Mouse (Mus musculus) testis, postnatal 10 days (tissue): Measurements from ENCODE around the gene Gpa33.

Source experiments
- DNase-seq: peaks from one replicate; pipeline ENCODE4 v3.0.0; 2021; ENCODE audit warnings: low spot score

The Gpa33 gene

DNA sequence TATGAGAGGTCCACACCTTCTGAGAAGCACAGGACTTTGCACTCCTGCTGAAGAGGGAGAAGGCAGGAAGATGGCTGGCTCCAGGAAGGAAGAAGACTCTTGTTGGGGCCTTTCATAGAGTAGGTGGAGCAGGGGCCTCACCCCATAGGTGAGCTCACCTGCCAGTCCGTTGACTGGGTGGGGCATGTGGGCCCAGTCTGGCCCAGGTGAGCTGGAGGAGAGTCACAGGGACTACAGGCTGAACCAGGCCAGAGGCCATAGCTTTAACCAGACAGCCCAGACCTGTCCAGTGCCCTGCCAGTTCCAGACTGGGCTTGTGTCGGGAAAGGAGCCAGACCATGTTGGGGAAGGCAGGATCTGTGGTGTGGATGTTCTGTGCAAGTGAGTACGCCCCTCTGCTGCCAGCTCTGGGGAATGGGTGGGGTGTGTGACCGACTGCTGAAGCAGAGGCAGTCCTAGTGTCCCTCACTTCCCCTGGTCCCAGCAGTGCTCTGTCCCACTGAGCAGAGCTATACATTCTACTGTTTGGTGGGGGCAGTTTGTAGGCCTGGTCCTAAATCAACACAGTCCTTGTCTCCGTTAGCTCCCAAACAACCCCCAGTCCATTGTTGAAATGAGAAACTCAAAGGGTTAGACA is at the start of gene Gpa33:
TSS of gene Gpa33 (plus strand) at position 15 of the 637 bp plus-strand sequence.
- DNase-seq = no peak

DNA sequence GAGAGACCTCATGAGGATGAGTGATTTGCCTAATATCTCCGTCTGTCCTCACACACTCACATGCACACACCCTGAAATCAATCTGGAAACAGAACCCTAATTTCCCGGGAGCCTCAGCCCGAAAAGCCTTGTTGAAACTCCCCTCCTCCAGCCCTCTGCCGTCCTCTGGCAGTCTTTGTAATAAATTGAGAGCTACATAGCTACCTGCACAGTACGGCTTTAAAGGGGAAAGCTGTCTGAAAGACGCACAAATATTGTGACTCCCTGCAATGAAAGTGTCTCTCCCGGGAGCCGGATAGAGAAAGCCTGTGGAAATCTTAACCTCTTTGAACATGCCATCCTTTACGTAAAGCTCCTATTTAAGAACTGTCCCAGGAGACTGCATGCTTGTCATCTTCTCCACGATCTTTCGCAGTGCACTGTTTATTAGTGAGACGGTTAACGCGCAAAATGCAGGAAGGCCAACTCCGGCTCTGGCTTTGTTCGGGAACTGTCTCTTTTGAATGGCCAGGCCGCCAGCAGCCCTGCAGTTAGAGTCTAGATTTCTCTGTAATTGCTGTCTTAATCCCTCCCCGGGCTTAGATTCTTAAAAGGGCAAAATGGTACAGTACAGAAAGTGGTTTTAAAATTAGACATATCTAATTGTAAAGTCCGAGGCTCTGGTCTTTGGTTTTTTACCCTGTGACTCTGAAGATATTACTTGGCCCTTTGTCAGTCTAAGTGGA is 41.4 kb upstream of the Gpa33 start:
- no peak for DNase-seq

DNA sequence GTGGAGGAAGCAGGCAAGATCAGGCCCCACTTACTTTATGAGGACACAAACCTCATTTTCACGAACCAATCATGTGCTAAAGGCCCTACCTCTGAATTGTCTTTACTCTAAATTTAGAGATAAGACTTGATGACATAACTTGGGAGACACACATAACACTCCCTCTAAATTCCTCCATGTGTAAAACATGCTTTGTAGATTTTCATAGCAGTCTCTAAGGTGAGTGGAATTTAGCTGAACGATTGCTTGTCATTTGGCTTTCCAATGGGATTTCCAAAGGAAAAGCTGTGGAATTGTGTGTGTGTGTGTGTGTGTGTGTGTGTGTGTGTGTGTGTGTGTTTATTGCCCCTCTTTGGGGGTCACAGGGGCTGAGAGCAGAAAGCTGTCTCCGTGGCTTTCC is 40.7 kb upstream of the Gpa33 start:
- DNase-seq = no peak

DNA sequence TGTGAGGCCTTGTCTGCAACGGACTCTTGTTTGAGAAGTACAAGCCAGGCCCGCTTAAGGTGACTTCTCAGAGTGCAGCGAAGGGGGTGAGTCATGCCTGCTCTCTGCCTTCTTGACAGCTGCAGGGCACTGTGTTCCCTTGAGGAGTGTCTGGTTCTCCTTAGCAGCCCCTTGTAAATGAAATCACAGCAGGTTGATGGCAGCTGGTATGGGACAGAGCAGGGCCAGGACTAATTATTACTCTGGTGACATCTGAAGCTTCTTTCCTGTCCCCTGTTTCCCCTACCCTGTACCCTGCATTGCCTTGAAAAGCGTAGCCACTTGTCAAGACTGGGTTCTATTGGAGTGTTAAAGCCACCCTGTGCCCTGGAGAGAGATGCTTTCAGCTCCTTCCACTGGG is 40.3 kb upstream of the Gpa33 start:
- DNase-seq = no peak

DNA sequence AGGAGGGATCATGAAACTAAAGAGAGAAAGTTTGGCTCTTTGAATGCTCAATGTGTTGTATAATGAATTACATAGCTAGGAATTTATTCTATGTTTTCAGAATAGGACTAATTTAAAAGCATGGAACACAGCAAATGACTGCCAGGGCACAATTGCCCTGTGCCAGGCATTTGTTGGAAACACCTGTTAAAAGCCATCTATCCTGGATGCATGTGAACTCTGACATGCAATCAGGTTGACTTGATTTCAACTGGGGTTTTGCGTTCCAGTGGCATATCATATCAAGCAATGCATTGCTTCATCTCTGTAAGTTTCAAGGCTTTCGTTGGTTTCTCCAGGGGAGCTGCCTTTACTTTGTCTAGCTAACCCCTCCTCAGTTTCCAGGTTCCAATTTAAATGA is 39.7 kb upstream of the Gpa33 start:
- no peak for DNase-seq

DNA sequence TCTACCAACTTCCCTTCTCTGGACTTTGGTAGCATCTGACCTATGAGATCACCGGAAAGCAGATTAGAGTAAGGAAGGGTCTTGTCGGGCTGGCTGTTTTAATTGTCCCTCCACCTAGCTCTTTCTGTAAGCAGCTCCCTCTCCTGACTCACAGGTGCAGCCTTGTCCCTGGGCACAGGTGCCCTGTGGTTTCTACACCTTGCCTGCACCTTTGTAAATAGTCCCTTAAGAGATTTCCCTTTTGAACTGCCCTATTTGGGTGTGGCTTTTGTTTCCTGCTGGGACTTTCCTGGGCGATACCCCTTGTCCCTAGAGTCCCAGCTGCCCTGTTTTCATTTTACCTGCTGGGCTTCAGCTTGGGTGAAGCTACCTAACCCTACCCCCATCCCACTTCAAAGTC is 35.6 kb upstream of the Gpa33 start:
- no peak for DNase-seq

DNA sequence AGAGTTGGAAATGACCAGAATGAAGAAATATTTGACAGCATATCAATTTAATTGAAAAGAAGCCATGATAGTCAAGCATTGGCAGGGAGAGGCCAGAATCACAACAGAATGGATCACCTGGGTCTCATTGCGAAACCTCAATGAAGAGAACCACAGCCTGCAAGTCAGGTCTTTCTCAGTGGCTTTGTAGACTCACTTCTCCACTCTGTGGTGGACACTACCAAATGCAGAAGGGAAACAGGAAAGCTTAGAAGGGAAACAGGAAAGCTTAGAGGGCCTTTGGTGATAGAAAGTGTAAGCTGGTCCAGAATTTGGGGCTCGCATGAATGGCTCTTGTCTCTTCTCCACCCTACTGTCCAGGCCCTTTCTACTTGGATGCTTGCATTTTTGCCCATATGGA is 31.9 kb upstream of the Gpa33 start:
- DNase-seq = no peak

DNA sequence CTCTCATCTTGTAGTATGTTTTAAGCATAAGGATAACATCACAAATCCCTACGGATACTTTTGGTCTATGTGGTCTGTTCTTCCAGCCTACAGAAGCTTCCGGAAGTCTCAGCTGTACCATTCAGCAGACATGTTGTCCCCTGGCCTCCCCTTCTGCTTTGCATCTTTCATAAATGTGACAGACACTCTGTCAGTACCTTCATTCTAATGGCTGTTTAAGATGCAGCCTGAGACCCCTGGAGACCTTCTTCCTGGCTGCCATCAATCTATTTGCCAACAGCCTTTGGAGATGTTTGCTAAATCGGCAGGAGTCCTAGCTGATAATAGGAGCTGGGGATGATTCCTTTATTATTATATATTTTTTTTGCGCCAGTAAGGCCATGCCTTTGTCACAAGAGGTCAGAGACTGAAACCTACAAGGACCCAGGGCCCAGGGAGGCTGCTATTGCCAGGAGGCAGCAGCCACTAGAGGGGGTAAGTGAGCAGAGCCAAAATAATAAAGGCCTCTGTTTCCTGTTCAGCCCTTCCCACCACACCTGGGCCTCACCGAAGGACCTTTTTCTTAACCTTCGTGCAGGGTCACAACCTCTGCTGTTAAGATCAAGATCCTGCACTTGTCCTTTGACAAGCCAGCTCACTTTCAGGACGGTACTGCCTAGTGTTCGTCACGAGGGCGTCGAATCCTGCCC is 27.0 kb upstream of the Gpa33 start:
- peak; percentile 68 for DNase-seq

DNA sequence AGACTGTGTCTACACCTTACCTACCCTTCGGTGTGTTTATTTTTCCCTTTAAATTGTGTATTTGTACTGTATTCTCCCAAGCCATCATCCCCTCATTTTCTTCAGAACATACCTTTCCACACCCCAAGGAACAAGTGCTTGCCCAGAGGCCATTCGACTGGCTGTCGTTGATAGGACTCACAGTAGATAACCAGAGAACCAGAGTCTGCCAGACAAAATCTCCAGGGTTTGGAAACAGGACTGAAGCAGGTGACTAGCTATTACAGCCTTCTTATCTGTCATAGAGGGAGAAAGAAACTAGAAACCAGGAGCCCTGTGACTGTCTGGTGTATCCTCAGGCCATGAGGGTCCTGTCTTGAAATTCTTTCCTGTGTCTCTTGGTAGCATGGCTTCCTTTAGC is 25.2 kb upstream of the Gpa33 start:
- DNase-seq = no peak

DNA sequence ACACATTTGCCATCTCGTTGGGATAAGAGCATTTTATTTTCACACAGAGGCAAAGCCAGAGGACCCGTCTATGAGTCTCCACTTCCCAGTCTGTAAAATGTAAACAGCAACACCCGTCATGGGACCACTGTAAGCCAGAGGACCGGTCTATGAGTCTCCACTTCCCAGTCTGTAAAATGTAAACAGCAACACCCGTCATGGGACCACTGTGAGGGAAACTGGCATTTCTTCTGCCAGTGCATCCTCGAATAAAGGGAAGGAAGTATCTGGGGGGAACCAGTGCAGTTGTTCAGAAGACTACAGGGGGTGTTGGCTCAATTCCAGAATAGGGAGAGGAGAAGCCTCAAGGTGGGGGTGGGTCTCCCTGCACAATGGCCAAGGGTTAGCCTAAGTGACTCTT is 24.6 kb upstream of the Gpa33 start:
- DNase-seq = no peak

DNA sequence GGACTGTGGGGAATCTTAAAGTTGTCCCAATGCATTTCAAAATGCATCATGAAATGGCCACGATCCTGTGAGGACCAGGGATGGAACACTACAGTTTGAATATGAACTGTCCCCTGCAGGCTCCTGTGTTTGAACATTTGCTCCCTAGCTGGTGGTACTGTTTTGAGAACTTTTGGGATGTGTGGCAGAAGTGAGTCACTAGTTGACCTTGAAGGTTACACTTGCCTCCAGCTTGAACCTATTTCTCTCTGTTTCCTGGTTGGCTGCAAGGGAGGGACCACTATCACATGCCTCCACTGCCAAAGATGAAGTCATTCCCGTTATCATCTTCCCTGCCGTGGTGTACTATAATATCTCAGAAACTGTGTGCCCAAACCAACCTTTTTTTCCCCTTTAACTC is 15.1 kb upstream of the Gpa33 start:
- DNase-seq = no peak

DNA sequence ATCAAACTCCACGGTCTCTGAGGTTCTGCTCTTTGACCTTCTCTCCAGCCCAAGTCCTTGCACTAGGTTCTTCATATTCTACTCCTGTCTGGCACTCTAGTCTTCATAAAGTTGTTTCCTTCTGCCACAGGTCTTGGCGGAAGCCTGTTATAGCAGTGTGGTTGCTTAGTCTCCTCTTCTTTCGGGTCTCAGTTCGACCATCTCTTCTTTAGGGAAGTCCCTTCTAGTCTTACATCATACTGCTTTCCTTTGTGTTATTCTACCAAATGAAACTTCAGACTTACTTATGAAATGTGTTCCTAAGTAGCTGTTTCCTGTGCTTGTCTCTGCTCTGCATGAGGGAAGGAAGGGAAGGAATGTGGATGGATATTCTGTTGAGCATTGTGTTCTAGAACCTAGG is 14.3 kb upstream of the Gpa33 start:
- no peak for DNase-seq

DNA sequence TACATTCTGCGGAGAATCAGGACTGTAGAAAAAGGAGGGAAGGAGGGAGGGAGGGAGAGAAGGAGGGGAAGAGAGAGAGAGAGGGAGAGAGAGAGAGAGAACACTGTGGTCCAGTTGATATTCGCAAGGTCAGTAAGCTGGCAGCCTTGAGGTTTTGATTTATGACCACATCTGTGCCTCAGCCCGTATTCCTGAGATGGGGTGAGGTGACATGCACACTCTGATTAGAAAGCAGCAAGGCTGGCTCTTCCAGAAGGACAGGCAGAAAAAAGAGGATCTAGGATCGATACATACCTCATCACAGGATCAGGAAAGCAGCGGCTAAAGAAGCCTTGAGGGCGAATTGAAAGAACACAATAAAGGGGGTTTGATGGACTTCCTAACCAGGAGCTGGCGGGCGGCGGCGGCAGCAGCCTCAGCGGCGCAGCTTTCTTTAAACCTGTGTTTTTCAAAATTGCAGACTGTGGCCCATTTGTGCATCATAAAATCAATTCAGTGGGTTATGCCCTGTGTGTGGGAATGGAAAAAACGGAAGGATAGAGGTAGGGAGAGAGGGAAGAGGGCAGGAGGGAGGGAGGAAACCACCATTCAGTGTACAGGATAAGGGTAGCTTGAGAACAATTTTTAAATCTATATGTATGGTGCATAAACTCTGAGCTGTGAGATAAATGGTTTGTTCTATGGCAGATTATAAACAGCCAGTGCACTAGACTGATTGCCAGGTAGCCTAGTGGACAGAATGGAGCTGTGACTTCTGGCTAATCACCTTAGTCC is 12.0 kb upstream of the Gpa33 start:
- no peak for DNase-seq

DNA sequence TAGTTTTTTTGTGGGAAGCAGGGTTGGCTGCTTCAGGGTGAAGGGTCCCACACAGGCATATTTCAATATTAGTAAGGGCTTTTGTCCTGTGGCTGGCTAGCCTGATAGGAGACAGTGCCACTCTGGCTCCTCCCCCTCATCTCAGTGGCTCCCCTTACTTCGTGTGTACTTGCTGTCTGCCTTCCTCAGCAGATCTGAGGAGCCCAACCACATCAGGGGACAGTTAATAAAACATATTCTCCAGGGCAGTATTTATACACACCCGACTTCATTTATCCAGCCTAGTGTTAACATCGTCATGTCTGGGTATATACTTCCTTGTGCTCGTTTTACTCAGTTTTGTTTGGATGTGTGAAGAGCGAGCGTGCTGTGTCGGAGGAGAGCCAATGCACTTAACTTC is 7.9 kb upstream of the Gpa33 start:
- DNase-seq = no peak

DNA sequence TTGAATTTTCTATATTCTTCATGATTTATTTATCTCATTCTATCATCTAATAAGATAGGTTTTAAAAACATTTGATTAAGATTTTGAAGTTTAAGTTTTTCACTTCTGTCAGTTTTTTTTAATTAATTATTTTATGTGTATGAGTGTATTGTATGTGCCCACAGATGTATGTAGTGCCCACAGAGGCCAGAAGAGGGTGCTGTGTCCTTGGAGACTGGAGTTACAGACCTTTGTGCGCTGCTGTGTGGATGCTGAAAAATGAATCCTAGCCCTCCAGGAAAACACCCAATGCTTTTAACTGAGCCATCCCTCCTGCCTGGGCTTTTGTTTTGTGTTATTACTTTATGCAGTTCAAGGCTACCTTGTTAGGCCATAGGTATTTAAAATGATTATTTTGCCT is 7.0 kb upstream of the Gpa33 start:
- no peak for DNase-seq

DNA sequence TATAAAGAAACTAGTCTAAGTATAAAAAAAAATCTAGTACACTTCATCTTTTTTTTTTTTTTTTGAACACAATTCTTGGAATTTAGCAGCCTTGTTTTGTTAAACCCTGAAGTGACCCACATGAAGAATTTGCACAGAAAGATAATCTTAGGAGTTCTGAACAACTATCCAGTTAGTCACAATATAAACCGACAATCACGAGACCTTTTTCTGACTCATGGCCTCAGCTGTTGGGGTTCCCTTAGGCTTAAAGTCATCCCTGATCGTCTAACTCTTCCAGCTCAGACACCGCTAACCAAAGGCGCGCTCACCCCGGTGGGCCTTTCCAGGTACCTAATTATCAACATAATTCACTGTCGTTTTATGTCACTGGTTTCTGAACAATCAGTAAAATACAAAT is 6.3 kb upstream of the Gpa33 start:
- DNase-seq = no peak

DNA sequence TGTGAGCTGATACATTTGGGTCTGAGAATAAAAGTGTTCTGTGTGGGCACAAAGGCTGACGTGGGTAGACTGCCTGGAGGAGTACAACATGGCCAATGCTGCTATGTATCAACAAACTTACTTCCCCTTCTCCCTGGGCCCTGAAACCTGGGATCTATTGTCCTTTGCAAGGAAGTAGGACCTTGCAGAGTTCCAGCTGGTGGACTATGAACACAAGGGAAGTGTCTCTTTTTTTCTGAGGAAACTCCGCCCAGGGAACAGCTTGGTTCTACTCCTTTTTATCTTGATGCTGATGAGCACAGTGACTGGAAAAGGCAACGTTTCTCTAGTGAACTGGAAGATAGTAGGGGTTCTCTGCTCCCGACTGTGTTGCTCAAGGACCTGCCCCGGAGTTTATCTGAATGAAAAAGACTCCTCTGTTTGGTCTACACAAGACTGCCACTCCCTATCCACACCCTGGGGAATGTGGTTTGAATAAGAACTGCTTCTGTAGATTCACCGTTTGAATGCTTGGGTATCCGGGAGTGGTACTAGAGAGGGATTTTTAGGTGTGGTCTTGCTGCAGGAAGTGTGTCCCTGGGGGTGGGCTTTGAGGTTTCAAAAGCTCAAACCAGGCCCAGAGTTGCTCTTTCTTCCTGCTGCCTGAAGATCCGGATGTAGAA is 5.0 kb upstream of the Gpa33 start:
- DNase-seq = no peak

DNA sequence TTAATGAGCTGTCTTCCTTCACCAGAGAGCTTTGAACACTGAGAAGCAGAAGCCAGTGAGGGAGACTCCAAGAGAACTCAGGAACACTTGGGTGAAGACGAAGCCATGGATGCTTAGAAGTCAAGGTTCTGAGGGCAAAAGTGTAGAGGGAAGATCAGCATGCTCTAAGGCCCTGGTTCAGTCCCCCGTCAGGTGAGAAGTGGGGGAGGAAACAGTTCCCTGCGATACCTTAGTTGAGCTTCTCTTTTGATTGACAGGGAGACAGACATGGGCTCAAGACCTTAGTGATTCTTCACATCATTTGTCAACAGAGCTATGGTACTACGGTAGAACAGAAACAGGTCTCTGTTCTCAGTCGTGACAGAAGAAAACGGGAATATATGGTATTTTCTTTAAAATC is 3.7 kb upstream of the Gpa33 start:
- no peak for DNase-seq

DNA sequence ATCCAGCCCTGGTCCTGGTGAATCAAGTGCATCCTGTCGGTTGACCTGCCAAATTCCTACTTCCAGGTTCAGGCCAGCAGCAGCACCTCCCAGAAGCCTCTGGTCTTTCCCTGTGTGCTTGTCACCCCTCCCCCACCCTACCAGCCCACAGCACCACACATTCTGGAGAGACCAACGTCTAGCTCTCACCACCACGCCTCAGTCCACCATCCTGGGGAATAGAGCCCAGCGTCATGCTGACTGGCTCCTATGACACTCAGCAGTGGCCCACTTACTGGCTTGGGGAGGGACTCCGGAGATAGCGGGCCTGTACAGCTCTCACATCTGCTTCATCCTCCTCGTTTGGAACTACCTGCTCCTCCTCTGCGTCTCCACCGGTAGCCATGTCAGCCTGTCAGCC is 3.2 kb upstream of the Gpa33 start:
- DNase-seq = no peak

DNA sequence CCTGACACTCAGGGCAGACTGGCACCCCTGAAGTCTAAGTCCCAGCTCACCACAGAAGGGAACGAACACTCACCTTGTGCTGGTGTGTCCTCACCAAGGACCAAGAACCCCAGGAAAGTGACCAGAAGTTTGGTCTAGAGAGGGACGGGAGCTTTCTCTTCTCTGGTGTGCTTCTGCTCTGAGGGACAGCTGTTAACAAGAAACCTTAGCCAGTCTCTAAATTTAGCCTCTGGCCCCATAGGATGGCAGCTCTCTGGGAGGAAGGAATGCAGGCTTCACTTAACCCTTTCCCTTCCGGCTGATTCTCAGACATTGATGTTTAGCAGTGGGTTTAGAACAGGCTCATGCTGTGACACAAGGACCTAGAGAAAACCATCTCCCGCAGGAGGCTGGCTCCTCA is 2.3 kb upstream of the Gpa33 start, which contains the start of gene Dusp27:
TSS of gene Dusp27 (minus strand) at position 204 of the 400 bp plus-strand sequence.
- no peak for DNase-seq

DNA sequence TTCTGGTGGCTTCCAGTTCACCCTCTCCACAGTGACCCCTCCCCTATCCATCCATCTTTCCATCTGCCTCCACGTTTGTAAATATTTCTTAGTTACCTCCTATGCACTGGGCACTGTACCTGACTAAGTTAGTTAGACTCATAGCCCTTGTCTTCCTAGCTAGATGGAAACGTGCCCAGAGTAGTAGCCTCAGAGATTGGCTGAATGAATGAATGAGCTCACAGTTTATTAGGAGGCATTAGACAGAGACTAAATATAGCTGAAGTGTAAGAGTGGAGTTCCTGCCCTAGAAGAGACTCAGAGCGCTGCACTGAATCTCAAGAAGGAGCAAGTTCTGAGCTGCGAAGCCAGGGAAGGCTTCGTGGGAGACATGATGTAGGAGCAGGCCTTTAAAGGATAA is 1.5 kb upstream of the Gpa33 start:
- no peak for DNase-seq

DNA sequence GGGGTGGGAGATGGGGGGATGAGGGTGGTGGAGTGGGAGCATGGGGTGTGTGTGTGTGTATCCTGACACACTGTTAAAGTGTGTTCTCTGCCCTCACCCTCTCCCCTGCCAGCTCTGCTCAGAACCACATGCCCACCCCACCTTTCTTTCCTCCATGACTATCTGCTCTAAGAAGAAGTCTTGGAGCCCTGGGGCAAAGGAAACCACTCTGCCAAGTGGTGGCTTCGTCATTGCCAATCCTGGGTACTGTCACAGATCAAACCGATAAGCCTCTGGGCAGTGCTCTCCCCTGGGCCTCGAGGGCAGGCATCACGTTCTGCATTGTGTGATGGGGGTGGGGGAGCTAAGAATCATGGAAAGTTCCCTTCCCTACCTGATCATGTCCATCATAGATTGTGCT is 2.3 kb downstream of the Gpa33 start:
- DNase-seq = no peak
